Mouse (Mus musculus) liver, embryonic 14.5 days (tissue): ENCODE results near the gene 4933430I17Rik.

Experiments used
- CTCF ChIP-seq: IDR thresholded peaks from 2 replicates; pipeline ENCODE4 v1.5.1; 2016; ENCODE audit warnings: antibody characterized with exemption, low read depth, control low read depth
- EP300 ChIP-seq: IDR thresholded peaks from 2 replicates; pipeline ENCODE4 v1.6.1; 2016; ENCODE audit warnings: antibody characterized with exemption, low read depth

DNA sequence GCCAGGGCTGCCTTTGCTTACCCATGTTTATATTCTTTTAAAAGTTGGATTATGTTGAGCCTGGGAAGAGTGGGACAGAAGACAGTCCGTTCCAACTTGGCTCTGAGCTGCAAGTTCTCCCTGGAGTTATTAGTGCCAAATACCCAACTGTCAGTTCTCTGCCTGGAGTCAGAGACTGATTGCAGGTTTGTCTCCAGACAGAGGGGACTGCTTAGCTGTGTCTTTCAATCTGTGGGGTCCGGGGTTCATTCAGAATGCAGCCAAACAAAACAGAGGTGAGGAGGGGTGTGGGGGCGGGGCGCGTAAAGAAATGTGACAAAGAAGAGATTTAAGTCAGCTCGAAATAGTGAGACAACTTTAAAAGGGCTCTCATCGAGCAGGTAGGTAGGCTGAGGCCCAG lies 23.6 kb upstream of the 4933430I17Rik start:
- TF ChIP-seq EP300 = no peak
- TF ChIP-seq CTCF = no peak
